Mouse (Mus musculus) small intestine, adult 2 months (tissue): Measurements from ENCODE around the gene Bpifa5.

Experiments used
- CTCF ChIP-seq: fragments of 200-500 bp; IDR thresholded peaks from 2 replicates; pipeline ENCODE4 v1.5.1; 2012; ENCODE audit warnings: low read depth, mild to moderate bottlenecking, control low read depth, inconsistent platforms, low read length, moderate library complexity, mixed read lengths; ENCODE audit not compliant: insufficient replicate concordance, insufficient read length; ENCODE audit errors: extremely low read depth
- POLR2A ChIP-seq: fragments of 200-500 bp; IDR thresholded peaks from 2 replicates; pipeline ENCODE4 v1.6.1; 2012; ENCODE audit warnings: low read depth, mild to moderate bottlenecking, control low read depth, inconsistent platforms, low read length, moderate library complexity

GRCm38 (mm10) chr2:154206908-154207307, 44.5 kb downstream of the Bpifa5 start:
- TF ChIP-seq POLR2A (no peak), CTCF (peak; percentile 54; the same call in 1 of the 2 replicates)
